ENCODE assay signal across 21 mouse cellular contexts in genomic region chr15:8588065-8588464, GRCm38 (mm10).
DNase-seq lines count a peak whose midpoint lies in the region; ATAC-seq and TF ChIP-seq lines count a peak whose summit lies in the region.
"Had no signal": no experiment of that assay in that cellular context is flagged by ENCODE, and none has a peak within 500 bp of the region (broad histone marks: within the 10 kb centered on the region; RNA-seq: fewer than 3 reads in every experiment).

No protein-coding gene starts in this region.

- H3K36me3 ChIP-seq in MEL (ENCODE audit: control insufficient read depth in 1 of 2, insufficient read depth in 2 of 2, low read length in 2 of 2): no peaks in the 10 kb centered on the region
- H3K36me3 ChIP-seq in splenic B cell, adult 2 months (ENCODE audit: control insufficient read depth, insufficient read depth, low read length, poor library complexity, severe bottlenecking): no peaks in the 10 kb centered on the region
- H3K36me3 ChIP-seq: embryonic facial prominence, embryonic 10.5 days; embryonic facial prominence, embryonic 12.5 days; forebrain, embryonic 15.5 days; G1E had no signal

- peak; percentile 46; the same call in 1 of the 2 replicates for ATAC-seq in megakaryocyte progenitor cell, adult 5-6 weeks (replicated peaks; ENCODE audit: poor library complexity)
- ATAC-seq: forebrain, embryonic 13.5 days; forebrain, embryonic 15.5 days; forebrain, postnatal 0 days had no signal

- TF ChIP-seq CTCF in MEL (IDR thresholded peaks at IDR 0.05 in 2 of 3, conservative IDR thresholded peaks at IDR 0.05 in 1 of 3; ENCODE audit: control insufficient read depth in 1 of 3, insufficient read depth in 1 of 3, low read depth in 2 of 3, low read length in 3 of 3, poor library complexity in 1 of 3, severe bottlenecking in 1 of 3): no peak

- no peak overlapping the region for H3K9ac ChIP-seq in MEL (ENCODE audit: control insufficient read depth, low read depth, low read length, poor library complexity, severe bottlenecking)
- H3K9ac ChIP-seq: embryonic facial prominence, embryonic 12.5 days; forebrain, embryonic 13.5 days; forebrain, embryonic 15.5 days; forebrain, postnatal 0 days had no signal

- no peaks in the 10 kb centered on the region for H3K9me3 ChIP-seq in MEL (replicated peaks; ENCODE audit: insufficient read depth, low read length)
- H3K9me3 ChIP-seq: embryonic facial prominence, embryonic 10.5 days; embryonic facial prominence, embryonic 12.5 days; forebrain, embryonic 13.5 days; forebrain, embryonic 15.5 days; G1E had no signal

- no peak overlapping the region for H3K27ac ChIP-seq in MEL (ENCODE audit: control insufficient read depth, low read depth, low read length)
- H3K27ac ChIP-seq: embryonic facial prominence, embryonic 12.5 days; forebrain, embryonic 13.5 days; forebrain, embryonic 15.5 days had no signal

- no peaks in the 10 kb centered on the region for H3K79me2 ChIP-seq in MEL (ENCODE audit: control insufficient read depth, insufficient read depth, low read length, poor library complexity)

- TF ChIP-seq EP300 in MEL (IDR thresholded peaks at IDR 0.05; ENCODE audit: low read depth in 1 of 2, low read length in 2 of 2): no peak

- H3K27me3 ChIP-seq in MEL (ENCODE audit: control insufficient read depth in 1 of 2, insufficient read depth in 2 of 2, low read length in 2 of 2): no peaks in the 10 kb centered on the region
- no peaks in the 10 kb centered on the region for H3K27me3 ChIP-seq in splenic B cell, adult 2 months (ENCODE audit: control insufficient read depth, insufficient read depth, low read length, poor library complexity, severe bottlenecking)
- H3K27me3 ChIP-seq: embryonic facial prominence, embryonic 12.5 days; forebrain, embryonic 13.5 days; forebrain, embryonic 15.5 days had no signal

- no peak for TF ChIP-seq POLR2A in MEL (IDR thresholded peaks at IDR 0.05; ENCODE audit: control insufficient read depth in 1 of 2, insufficient read depth in 1 of 2, low read depth in 1 of 2, low read length in 2 of 2, poor library complexity in 1 of 2)

- DNase-seq in A20 (ENCODE audit: low read depth, low spot score): peak; percentile 57
- no peak for DNase-seq in MEL (ENCODE audit: low read depth, low spot score)
- DNase-seq in splenic B cell, adult 2 months (ENCODE audit: low read depth, low spot score): peak; percentile 55
- DNase-seq in adrenal gland, postnatal 10 days: no peak
- DNase-seq in spleen, postnatal 14 days (ENCODE audit: low spot score in 2 of 2): no peak
- DNase-seq in thymus, postnatal 4 days: no peak
- DNase-seq: adrenal gland, adult 2 months; adrenal gland, postnatal 14 days; adrenal gland, postnatal 36 days; cerebellum, adult 11-12 months; cerebellum, adult 2 months; cerebellum, adult 9-10 months; cerebellum, postnatal 10 days; cerebellum, postnatal 25 days; forebrain, postnatal 0 days had no signal

- H3K4me3 ChIP-seq in MEL (ENCODE audit: control insufficient read depth in 1 of 2, insufficient read depth in 1 of 2, low read depth in 2 of 2, low read length in 2 of 2): no peak overlapping the region
- H3K4me3 ChIP-seq: embryonic facial prominence, embryonic 10.5 days; embryonic facial prominence, embryonic 12.5 days; forebrain, embryonic 13.5 days; forebrain, embryonic 15.5 days had no signal

- TF ChIP-seq RAD21 in MEL (IDR thresholded peaks at IDR 0.05; ENCODE audit: low read depth, low read length): no peak

- H3K4me1 ChIP-seq in MEL (ENCODE audit: control insufficient read depth in 1 of 2, insufficient read depth in 2 of 2, low read length in 2 of 2): no peaks in the 10 kb centered on the region
- H3K4me1 ChIP-seq: forebrain, embryonic 13.5 days had no signal

TF ChIP-seq in MEL, 35 proteins besides CTCF, POLR2A, EP300 and RAD21:
- TF ChIP-seq ZNF384 (IDR thresholded peaks at IDR 0.05; ENCODE audit: low read depth, low read length) (0 out of 2 replicates have a peak, but pooled peaks have one; percentile 18), MYB (IDR thresholded peaks at IDR 0.05; ENCODE audit: low read depth, low read length) (no peak), TAL1 (IDR thresholded peaks at IDR 0.05; ENCODE audit: low read length) (no peak), MXI1 (IDR thresholded peaks at IDR 0.05; ENCODE audit: low read depth, low read length) (no peak), SIN3A (IDR thresholded peaks at IDR 0.05; ENCODE audit: low read length) (no peak)

Comparison
In these comparisons a context has a peak if more than half of its experiments do, and no peak if none do; other contexts are left out.
1. DNase-seq: peak in A20 (single experiment) and splenic B cell, adult 2 months (single experiment); none in MEL (single experiment), adrenal gland, postnatal 10 days (single experiment), spleen, postnatal 14 days (0 of 2) and thymus, postnatal 4 days (single experiment).